Mouse (Mus musculus) T-helper 1 cell (primary cell): ENCODE measurements around the gene Scube2.

ENCODE experiments used
- in situ Hi-C: fragments of 300-600 bp; cut with MboI, MseI; formaldehyde crosslinking; loops from one replicate; pipeline ENCODE4 v1.15.1; 2025; ENCODE audit warnings: high pct_unique_total_duplicates

The Scube2 gene

DNA sequence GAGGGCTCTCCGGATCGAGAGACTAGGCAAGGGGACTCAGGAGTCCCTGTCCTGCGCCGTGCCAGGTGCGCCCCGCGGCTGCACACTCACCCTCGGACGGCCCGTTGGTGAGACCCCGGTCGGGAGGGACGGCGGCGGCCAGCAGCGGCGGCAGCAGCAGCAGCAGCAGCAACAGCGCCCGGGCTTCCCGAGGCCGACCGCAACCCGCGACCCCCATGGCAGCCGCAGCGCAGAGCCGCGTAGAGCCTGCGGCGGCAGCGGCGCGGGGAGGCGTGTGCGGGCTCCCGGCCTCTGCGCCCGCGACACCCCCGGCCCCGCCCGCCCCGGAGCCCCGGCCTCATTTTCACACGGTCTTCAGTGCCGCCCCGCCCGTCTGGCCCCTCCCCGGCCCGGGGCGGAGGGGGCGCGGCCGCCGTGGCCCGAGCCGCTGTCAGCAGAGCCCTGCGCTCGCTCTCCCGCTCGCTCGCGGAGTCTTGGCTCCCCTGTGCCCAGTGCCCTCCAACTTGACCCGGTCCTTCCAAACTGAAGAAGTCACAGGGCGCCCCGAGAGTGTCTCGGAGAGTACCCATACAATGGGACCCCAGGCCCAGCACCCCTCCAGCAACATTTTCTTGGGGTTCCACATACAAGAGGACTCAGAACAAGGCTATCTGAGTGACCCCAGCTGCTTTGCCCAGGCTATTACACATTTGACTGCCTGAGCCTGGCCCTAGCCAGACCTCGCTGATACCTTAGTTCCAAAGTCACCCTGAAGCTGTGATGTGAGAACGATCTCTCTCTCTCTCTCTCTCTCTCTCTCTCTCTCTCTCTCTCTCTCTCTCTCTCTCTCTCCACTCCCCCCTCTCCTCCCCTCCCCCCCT lies at the start of gene Scube2:
Gene Scube2, minus strand, starts transcription at position 310 of the 860 bp plus-strand sequence.
- in situ Hi-C loops, result no loop called here

DNA sequence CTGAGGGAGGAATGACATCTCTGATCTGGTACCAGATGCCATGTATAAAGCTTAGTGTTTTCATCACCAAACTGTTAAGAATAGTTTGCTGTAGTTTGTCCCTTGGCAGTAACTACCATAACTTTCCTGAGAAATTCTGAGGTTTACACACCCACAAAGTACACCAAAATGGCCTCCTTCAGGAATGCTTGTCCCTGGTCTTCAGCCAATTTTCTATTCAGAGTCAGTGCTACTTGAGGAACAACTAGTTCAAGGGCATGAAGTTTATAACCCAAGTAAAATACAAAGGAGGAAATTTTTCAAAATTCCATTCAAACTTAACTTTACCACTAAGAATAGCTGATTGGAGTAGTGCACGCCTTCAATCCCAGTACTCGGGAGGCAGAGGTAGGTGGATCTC lies 40.7 kb upstream of the Scube2 start:
- in situ Hi-C loops, result no loop called here

DNA sequence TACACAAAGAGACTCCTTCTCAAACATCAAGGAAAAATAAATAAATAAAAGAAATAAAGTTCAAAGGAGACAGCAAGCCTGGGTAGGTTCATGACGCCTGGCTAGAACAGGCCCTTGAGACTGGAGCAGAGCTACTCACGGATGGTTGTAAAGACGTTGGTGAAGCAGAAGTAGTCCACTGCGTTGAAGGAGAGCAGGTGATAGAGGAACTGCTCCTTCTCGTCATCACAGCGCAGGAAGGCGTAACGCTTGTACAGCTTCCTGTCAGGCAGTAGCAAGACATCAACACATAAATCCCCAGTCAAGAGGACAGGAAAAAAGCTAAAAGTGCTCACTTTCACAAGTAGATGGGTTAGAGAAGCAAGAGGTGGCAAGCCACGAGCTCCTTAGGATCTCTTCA lies 35.4 kb upstream of the Scube2 start:
- in situ Hi-C loops, result no loop called here

DNA sequence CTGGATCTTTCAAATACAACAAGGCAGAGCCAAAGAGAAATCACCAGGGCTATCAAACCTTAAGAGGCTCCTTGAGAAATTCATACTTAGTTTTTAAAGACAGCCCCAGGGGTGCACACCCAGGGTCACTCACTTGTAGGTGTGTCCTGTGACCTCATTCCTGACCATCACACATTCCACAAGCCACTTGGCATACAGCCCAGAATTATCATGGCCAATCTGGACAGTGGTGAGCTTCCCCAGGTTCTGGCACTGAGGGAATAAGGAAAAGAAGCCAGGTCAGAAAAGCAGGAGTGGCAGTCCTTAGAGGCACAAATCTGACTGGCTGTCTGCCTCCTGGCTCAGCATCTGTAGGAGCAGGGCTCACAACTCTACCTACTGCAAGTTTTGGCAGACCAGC lies 33.4 kb upstream of the Scube2 start:
- in situ Hi-C loops, result no loop called here

DNA sequence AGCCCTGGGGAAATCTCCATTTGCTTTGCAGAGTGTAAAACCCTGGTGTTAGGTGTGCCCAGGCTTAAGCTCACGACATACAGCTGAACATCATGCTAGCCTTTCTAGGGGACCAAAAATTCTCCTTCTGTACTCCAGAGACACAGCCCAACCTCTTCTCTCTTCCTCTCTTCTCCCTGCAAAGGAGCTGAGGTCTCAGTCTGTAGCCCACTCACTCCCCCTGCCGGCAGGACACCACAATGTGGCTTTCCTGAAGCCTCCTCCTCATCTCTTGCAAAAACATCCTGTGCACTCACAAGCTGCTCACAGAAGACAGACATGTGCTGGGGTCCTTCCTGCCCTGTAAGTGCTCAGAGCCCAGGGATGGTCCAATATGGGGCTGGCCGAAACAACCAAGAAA lies 27.1 kb upstream of the Scube2 start:
- in situ Hi-C loops, result no loop called here

DNA sequence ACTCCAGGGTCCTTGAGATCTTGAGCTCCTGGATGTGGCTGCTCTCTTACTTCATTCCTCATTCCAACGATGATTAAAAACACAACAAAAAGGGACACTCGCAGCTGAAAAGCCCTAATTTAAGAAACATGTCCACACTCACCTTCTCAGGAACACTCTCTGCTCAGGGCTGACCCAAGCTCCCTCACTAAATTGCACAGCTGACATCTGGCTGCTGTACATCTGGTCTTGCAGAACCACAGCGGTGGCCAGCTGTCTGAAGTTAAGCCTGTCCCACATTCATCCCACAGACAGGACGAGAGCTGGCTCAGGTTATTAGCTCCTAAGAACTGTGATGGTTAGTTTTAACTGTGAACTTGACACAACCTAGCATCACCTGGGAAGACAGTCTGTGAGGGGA lies 26.3 kb upstream of the Scube2 start:
- in situ Hi-C loops, result no loop called here

DNA sequence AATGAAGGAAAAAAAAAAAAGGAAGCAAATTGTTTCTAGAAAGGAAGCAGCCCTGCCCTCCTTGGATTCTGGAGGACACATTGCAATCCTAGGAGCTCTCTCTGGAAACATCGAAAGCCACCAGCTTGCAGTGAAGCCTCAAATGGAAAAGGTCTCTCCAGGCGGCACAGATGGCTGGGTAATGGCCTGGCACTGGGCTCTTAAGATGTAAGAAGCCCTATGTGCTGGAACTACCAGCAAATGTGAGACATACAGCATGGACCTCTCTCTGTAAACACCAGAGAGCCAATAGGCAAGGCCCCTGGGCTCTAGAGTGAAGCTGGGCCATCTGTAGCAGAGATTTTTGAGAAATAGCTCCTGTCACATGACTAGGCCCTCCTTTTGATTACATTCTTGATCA lies 24.8 kb upstream of the Scube2 start:
- in situ Hi-C loops, result no loop called here

DNA sequence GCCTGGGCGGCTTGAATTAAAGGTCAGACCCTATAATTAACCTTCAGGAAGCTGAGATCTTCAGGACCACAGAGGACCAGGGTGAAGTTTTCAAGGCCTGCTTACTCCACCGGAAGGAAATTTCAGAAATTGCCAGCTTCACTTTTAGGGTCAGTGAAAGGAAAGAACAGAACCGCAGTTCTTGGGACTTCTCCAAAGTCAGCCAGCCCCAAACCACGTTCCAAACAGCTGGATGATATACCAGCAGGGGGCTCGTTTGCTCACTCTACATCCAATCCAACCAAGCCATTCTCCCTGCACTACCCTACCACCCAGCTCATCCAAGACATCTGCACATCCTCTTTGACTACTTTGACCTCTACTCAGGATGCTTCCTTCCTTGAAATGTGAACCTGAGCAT lies 23.8 kb upstream of the Scube2 start:
- in situ Hi-C loops, result no loop called here

DNA sequence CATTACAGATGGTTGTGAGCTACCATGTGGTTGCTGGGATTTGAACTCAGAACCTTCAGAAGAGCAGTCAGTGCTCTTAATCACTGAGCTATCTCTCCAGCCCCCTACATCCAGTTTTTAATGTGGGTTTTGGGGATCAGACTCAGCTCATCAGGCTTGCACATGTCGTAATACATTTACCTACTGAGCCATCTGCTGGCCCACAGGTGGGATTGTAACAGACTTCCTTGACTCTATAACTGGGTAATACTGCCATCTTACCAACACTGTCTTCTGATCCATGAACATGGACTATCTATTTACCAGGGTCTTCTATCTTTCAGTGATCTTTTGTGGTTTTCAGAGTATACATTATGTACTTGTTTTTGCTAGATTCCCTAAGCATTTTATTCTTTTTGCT lies 20.8 kb upstream of the Scube2 start:
- in situ Hi-C loops, result no loop called here

DNA sequence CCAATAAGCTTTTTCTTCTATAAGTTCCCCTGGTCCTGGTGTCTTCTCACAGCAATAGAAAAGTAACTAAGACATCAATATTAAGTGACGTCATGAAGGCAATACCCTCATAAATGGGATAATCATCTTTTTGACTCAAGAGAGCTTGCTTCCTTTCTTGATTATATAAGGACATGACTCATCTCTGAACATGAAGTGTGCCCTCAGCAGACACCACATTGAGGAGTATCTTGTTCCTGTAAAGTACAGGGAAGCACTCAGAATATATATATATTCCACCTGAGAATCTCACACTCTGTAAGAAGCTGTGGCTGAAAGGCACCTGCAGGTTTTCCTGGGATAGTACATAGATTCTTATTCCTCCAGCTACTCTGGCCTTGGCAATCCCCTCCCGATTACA lies 17.1 kb upstream of the Scube2 start:
- in situ Hi-C loops, result no loop called here

DNA sequence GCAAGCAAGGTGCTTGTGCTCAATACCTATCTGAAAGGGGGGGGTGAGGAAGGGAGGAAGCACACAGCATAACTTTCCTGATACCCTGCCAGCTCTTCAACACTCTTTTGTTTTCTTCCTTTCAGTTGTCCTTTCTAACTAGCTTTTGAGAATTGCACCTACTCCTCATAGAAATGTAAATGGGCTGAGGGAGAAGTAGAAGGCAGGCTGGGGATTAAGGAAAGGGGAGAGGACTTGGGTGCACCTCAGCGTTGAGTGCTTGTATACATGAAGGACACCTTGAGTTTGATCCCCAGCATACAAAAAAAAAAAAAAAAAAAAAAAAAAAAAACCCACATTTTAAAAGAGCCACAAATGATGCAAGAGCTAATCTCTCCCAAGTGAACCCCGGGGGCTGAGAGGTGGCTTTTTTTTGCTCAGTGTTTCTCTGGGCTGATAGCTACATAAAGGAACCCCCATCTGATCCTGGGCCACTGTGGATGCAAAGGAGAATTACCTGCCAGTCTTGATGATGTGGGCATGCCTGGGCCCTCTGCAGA lies 16.2 kb upstream of the Scube2 start:
- in situ Hi-C loops, result no loop called here

DNA sequence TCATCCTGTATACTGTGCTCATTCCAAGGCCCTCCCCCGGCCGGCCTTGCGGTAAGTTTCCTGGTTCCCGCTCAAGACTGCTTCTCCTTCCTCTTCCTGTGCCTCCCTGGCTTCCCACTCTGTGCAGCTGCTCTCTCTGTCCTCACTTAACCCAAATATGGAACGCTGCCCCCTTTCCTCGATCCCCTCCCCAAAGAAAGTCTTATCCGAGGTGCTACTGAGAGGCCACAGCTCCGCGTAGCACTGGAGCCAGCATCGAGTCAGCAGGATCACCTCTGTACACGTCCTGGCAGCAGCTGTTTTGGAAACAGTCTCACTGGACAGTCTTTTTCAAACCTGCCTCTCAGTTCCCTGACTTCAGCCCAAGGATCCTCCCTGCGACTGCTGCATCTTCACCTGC lies 13.7 kb upstream of the Scube2 start:
- in situ Hi-C loops, result no loop called here

DNA sequence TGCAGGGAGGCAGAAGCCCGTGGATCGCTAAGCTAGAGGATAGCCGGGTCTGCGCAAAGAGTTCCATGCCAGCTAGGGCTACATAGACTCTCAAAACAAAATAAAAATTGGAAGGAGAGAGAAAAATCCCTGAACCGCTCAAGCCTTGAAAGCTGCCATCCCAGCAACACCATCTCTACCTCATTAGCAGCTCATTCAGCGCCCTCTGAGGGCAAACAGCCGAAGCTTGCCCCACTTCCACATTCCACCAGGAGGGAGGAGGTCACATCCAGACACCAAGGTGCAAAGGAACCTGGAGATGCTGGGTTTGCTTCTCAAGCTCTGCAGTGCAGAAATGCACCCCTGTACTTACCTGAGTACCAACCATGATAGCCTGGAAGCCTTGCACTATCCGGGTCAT lies 10.6 kb upstream of the Scube2 start:
- in situ Hi-C loops, result no loop called here

DNA sequence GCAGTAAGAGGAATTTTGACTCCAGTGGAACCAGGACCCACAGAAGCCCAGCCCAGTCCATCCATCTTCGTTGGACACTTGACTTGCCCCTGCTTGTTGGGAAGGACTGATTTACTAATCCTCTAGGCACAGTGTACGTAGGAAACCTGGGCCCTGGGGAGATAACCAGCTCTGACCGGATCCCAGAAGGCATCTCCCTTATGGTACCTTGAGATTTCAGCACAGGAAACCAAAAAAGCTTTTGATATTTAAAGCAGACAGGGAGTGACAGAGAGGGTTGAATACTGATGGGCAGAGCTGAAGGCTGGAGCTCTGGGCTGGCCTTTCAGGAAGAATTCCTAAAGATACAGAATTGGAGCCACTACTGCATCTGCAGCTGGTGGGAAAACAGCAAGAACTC lies 10.1 kb upstream of the Scube2 start:
- in situ Hi-C loops, result no loop called here

DNA sequence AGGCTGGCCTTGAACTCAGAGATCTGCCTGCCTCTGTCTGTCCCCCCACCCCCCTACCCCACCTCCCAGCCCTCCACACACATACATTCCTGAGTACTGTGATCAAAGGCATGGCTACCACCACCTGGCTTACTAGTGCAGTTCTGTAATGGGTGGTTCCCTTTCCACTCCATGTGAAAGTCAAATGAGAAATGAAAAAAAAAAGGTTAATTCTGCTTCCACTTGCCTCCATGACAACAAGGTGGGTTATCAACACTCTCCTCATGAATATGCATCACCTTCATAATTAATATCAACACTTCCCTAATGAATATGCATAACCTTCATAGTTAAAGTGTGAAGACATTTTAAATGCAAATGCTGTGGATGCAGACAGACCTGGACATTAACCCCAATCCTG lies 9.6 kb upstream of the Scube2 start:
- in situ Hi-C loops, result no loop called here

DNA sequence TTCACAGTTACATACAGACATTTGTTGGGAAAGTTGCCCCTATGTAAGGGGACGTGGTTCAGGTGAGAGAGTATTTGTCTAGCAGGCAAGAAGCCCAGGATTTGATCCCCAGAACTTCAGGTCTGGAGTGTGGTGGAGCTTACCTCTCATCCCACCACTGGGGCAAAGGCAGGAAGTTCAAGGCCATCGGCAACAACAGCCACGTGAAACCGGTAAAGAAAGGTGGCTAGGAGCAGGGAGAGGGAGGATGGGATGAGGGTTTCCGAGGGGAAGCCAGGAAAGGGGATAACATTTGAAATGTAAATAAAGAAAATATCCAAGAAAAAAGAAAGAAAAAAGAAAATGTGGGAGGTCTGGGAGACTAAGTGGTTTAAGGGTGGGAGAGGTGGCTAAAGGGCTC lies 7.7 kb upstream of the Scube2 start:
- in situ Hi-C loops, result no loop called here

DNA sequence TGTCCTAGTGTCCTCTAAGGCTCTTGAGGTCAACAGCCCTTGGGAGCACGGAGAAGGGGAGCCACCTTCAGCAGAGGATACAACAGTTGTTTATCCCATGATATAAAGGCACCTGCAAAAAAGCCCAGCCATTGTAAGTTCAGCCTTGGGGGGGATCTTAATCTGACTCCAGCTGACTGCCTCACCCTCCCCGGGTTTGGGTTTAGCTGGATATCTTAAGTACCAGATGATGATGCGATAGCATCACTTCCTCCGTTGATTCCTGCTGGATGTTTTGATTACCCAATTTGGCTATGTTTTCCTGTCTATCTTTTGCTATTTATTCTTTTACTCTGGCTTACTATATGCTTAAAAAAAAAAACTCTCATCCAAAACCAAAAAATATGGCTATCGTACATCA lies 5.8 kb upstream of the Scube2 start:
- in situ Hi-C loops, result no loop called here

DNA sequence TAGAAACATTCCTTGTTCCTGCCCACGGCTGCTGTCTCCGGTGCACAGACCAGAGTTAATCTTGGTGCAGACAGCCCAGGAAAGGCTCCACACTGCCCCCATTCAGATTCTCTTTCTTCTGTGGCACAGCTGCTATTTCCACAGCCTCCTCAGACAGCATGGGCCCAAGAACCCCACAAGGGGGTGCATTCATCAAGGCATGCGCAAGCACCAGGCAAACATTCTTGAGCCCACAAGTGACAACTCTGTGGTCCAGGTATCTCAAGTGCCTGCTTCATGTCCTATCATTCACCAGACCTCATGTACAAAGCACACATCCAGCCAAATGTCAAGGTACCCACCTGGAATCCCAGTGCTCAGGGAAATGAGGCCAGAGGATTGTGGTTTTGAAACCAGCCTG lies 3.0 kb upstream of the Scube2 start:
- in situ Hi-C loops, result no loop called here

DNA sequence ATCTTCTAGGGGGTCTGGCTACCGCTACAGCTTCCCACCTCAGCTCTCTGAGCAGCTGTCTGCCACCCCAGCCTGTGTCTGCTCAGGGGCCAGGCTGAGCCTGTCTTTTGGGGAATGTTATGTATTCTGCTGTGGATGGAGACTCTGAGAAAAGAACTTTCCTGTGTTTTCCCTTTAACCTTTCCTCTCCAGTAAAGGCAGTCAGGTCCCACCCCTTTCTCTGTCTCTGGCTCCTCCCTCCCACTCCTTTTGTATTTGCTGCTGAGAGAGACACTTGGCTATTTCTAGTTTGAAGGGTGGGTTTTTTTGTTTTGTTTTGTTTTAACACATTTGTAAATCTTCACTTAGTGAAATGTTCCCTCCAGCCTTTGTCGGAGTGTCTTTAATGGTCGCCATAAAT lies 1.2 kb upstream of the Scube2 start:
- in situ Hi-C loops, result no loop called here

DNA sequence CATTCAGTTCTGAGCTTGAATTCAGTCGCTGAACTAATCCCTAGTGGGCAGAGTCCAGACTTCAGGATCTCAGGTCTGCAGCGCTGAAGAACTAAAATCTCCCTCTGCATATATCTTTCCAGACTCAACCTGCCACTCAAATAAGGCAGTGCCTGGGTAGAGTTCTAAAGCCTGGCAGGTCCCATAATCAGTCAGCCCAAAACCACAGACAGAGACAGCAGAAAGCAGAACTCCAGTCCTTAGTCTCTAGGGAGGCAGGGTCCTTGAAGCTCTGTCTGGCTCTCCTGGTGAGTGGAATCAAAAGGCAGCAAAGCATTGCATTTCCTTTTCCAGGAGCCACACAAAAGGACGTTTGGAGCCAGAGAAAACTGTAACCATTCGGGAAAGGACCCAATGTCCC lies 1.9 kb downstream of the Scube2 start:
- in situ Hi-C loops, result no loop called here

DNA sequence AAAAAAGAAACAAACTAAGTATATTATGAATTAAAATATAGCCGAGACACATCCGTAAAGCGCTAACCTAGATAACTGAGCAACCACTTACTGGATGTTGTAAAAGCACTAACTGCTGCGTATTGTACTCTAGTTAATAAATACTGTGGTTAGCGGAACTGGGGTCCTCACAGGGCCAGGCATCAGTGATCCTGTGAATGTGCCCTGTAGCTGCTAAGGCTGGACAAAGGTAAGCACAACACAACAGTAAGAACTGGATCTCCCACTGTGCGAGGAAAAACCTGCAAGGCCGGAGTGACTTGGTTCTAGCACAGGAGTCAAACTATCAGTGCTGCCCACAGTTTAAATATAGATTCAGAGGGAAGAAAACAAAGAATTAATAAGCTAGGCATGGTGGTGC lies 5.3 kb downstream of the Scube2 start:
- in situ Hi-C loops, result no loop called here

DNA sequence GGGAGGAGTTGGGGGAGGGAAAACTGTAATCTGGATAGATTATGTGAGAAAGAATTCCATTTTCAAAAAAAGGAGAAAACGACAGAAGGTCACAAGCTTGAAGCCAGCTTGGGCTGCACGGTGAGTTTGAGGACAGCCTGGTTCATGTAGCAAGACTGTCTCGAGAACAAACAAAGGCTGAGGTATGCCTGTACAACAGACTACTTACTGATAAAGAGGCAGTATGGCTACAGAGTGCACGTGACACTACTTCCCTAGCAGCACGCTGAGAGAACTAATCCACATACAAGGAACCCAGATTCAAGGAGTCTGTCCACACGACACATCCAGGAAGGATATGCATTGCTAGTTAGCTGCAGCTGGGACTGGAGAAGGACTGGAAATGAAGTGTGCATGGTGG lies 6.1 kb downstream of the Scube2 start:
- in situ Hi-C loops, result no loop called here

DNA sequence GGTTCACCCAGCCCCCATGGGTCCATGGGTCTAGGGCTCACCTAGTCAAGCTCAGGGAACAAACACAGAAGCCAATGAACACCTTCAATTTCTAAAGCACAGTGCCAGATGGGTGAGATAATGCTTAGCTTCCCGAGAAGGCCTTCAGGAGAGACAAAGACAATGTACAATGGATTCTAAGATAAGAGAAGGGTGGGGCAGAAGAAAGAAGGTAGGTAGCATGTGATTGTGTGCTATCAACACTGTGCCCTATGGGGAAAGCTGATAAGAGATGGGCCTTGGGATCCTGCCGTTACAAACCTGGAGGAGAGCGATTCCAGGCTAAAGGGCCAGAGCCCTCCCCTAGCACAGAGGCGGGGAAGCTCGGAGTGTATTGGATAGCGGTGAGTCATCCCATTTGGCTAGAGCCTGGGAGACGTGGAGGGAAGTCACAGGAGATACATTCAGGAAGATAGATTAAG lies 12.7 kb downstream of the Scube2 start:
- in situ Hi-C loops, result no loop called here

DNA sequence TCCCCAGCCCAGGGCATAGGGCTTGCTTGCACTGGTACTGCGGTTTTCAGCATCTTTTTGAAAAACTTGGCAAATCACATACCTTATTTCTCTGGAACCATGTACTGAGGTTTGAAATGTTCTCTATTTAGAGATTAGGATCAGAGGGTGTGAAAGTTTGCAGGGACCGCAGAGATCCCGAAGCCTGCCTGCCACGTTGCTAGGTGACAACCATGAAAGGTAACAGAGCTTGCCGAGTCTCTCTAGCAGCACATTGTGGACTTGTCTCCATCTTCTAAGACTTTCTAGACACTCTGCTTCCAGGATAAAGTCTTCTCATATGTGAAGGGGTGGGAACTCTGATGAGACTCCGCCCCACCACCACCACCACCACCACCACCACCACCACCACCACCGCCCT lies 13.5 kb downstream of the Scube2 start:
- in situ Hi-C loops, result no loop called here
